Mouse (Mus musculus) G1E (cell line): ENCODE measurements around the gene Clcf1.

ENCODE experiments used
- CTCF ChIP-seq: IDR thresholded peaks from 2 replicates; pipeline ENCODE4 v1.5.1; 2012; ENCODE audit warnings: low read depth, low read length, inconsistent platforms, mixed read lengths
- GATA1 ChIP-seq: IDR thresholded peaks from 2 replicates; pipeline ENCODE4 v1.6.1; 2012; ENCODE audit warnings: borderline replicate concordance, low read length, inconsistent platforms, mixed read lengths
- TAL1 ChIP-seq: conservative IDR thresholded peaks from 2 replicates; pipeline ENCODE4 v1.6.1; 2012; ENCODE audit warnings: low read depth, low read length, inconsistent platforms, mixed read lengths

DNA sequence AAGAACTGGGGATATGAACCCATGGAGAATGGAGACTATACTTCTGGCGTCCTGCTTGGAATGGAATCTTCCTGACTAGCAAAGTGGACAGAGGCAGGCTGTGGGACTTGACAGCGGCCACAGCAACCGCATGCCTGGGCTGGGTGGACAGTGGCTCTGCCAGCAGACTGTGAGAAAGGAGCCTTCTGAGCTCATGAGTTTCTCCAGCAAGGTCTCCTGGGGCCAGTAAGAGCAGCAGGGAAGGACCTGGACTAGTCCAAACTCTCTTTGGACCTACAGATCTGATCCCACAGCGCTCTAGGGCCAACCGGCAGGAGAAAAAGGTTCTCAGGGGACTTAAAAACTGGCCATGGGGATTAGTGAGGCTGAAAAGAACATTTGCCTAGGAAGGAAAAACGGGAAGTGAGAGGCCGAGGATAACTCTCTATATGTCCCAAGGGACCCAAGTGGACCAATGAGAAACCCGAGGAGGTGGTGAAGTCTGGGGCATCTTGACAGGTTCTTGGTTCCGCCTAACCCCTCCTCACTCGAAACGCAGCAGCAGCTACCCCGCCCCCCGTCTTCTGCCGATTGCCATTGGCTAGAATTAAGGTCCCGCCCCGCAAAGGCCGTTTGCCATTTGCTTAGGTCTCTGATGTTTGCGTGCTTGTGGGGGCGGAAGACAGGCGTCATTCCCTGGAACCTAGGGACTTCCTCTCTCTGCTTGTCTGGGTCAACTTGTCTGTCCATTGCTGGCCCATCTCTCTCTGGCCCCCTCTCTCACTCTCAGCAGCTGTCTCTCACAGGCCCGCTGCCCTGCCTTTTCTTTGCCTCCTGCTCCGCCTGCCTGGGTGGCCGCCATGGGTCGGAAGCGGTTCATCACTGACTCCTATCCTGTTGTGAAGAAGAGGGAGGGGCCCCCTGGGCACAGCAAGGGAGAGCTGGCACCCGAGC is 17.5 kb downstream of the Clcf1 start, which contains the start of gene Pold4:
- TF ChIP-seq CTCF (no peak), GATA1 (no peak), TAL1 (no peak)
